Mouse (Mus musculus): Measurements from ENCODE around the gene Grin3b. TPM values are rescaled to one million over a fixed set of nuclear protein-coding genes. Genes with fewer than 3 reads are reported as not detected.

Grin3b gene
- not detected in 2 replicates for polyA plus RNA-seq (2012; rRNA removed)

DNA sequence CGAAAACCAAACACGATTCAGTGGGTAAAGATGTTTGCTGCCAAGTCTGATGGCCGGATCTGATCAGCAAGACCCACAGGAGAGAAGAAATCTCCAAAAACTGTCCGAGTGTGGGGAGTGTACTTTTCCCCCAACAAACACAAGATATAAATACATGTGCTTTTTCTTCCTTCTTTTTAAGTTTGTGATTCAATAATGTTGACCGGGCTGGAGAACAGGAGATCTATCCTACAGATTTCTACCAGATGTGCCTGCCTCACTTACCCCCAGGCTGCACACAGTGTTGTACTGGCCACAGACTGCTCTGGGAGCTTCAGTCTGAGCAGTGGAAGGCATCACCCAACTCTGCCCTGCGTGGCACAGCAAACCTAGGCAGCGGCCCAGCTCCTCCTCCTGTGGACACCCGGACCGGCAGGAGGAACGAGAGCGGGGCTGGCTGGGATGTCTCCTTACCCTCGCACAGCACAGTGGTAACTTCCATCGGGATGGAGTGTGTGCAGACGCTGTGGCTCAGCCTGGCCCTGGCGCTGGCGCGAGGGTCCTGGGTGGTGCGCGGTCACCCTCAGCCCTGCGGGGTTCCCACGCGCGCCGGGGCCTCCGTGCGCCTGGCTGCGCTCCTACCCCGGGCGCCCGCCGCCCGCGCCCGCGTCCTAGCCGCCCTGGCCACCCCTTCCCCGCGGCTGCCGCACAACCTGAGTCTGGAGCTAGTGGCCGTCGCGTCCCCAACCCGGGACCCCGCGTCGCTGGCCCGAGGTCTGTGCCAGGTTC, at the start of gene Grin3b:
TSS of gene Grin3b (plus strand) at position 301 of the 768 bp plus-strand sequence.
- 6% methylated on average over 47 of the region's 47 CpGs for WGBS
- H3K27ac ChIP-seq (ENCODE audit: insufficient read depth, low read depth, low read length): no peak within 1 kb of the TSS
- H3K4me3 ChIP-seq (ENCODE audit: low read depth, low read length): no peak within 1 kb of the TSS
- peaks cover 18% of the 10 kb centered on the region for H3K36me3 ChIP-seq (ENCODE audit: control insufficient read depth, insufficient read depth, low read length)
- TF ChIP-seq POLR2A (IDR thresholded peaks at IDR 0.05; ENCODE audit: low read depth, low read length): no peak
- H3K4me1 ChIP-seq (ENCODE audit: control insufficient read depth, insufficient read depth, insufficient read length, low read length): peaks cover 3% of the 10 kb centered on the region; the same call in 1 of the 2 replicates
- H3K27me3 ChIP-seq (ENCODE audit: control insufficient read depth, insufficient read depth, low read length): peaks cover 15% of the 10 kb centered on the region

DNA sequence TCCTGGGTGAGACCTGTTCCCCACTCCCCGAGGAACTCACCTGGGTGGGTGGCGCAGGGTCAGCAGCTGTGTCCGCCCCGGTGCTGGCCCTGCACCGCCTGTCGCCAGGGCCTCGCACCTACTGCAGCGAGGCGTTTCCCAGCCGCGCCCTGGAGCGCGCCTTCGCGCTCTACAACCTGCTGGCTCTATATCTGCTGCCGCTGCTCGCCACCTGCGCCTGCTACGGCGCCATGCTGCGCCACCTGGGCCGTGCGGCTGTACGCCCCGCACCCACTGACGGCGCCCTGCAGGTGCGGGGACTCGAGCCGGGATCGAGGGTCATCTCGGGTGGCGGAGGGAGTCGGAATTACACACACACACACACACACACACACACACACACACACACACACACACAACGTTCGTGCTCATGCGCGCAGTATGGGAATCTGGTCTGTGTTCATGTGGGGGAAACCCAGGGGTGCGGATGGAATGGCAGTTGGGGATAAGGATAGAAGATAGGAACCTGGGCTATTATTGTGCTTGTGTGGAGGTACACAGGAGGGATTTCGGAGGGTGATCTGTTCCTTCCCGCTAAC, 49.5 kb upstream of the Grin3b start, which contains the start of gene R3hdm4:
TSS of gene R3hdm4 (minus strand) at position 251 of the 578 bp plus-strand sequence.
- 2% methylated on average over 41 of the region's 41 CpGs for WGBS
- H3K27ac ChIP-seq (ENCODE audit: insufficient read depth, low read depth, low read length): no peak within 1 kb of the TSS
- no peaks in the 10 kb centered on the region for H3K36me3 ChIP-seq (ENCODE audit: control insufficient read depth, insufficient read depth, low read length)
- peaks cover 12% of the 10 kb centered on the region; the same call in 1 of the 2 replicates for H3K27me3 ChIP-seq (ENCODE audit: control insufficient read depth, insufficient read depth, low read length)
- TF ChIP-seq CTCF (IDR thresholded peaks at IDR 0.05; ENCODE audit: extremely low read depth, insufficient read length, insufficient replicate concordance, low read depth, low read length) (no peak), POLR2A (IDR thresholded peaks at IDR 0.05; ENCODE audit: low read depth, low read length) (no peak)
- peak within 1 kb of the TSS; percentile 35 for H3K4me3 ChIP-seq (ENCODE audit: low read depth, low read length)
- peaks cover 19% of the 10 kb centered on the region for H3K4me1 ChIP-seq (ENCODE audit: control insufficient read depth, insufficient read depth, insufficient read length, low read length)

DNA sequence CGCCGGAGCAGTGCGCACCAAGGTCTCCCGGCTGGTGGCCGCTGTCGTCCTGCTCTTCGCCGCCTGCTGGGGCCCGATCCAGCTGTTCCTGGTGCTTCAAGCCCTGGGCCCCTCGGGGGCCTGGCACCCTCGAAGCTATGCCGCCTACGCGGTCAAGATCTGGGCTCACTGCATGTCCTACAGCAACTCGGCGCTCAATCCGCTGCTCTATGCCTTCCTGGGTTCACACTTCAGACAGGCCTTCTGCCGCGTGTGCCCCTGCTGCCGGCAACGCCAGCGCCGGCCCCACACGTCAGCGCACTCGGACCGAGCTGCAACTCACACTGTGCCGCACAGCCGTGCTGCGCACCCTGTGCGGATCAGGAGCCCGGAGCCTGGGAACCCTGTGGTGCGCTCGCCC, 48.9 kb upstream of the Grin3b start:
- 23% methylated on average over 34 of the region's 34 CpGs for WGBS
- Histone ChIP-seq H3K27me3 (ENCODE audit: control insufficient read depth, insufficient read depth, low read length) (peaks cover 12% of the 10 kb centered on the region; the same call in 1 of the 2 replicates), H3K4me1 (ENCODE audit: control insufficient read depth, insufficient read depth, insufficient read length, low read length) (peaks cover 20% of the 10 kb centered on the region), H3K27ac (ENCODE audit: insufficient read depth, low read depth, low read length) (no peak overlapping the region), H3K36me3 (ENCODE audit: control insufficient read depth, insufficient read depth, low read length) (no peaks in the 10 kb centered on the region), H3K4me3 (ENCODE audit: low read depth, low read length) (0 out of 2 replicates have a peak overlapping the region, but pooled peaks have one; percentile 35)
- TF ChIP-seq CTCF (IDR thresholded peaks at IDR 0.05; ENCODE audit: extremely low read depth, insufficient read length, insufficient replicate concordance, low read depth, low read length) (no peak), POLR2A (IDR thresholded peaks at IDR 0.05; ENCODE audit: low read depth, low read length) (no peak)

DNA sequence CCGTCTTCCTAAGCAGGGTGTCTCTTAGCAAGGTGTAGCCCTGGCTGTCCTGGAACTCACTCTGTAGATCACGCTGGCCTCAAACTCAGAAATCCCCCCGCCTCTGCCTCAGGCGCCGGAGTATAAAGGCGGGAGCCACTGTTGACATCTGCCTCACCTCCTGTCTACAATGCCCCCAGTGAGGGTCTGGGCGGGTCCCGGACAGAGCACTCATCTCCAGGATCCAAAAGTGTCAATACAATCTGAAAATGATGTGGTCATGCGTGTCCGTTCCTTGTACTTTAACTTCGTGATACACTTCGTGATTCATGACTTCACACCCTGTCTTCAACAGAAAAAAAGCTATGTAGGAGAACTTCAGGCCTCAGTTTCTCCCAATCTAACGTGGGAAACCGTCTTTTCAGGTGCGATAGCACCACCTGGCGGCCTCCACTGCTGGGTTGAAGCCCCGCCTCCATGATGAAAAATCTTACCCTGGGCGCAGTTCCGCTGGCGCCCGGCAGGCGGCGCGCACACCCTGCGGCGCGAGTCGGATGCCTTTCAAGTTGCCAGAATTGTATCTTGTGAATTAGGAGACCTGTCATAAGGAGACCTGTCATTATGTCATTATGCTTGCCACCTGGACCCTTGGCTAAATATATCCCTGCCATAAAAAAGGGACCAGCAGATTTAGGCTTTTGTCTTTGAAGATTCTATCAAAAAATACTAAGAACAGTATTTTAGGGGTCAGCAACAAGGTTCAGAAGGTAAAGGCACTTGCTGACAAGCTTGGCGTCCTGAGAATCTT, 45.3 kb upstream of the Grin3b start:
- peak; percentile 100 for TF ChIP-seq CTCF (IDR thresholded peaks at IDR 0.05; ENCODE audit: extremely low read depth, insufficient read length, insufficient replicate concordance, low read depth, low read length)
- TF ChIP-seq POLR2A (IDR thresholded peaks at IDR 0.05; ENCODE audit: low read depth, low read length): no peak
- Histone ChIP-seq H3K4me1 (ENCODE audit: control insufficient read depth, insufficient read depth, insufficient read length, low read length) (peaks cover 16% of the 10 kb centered on the region), H3K27ac (ENCODE audit: insufficient read depth, low read depth, low read length) (peak overlapping the region; percentile 74), H3K36me3 (ENCODE audit: control insufficient read depth, insufficient read depth, low read length) (no peaks in the 10 kb centered on the region), H3K27me3 (ENCODE audit: control insufficient read depth, insufficient read depth, low read length) (peaks cover 18% of the 10 kb centered on the region), H3K4me3 (ENCODE audit: low read depth, low read length) (no peak overlapping the region)
- WGBS: 14% methylated on average over 29 of the region's 29 CpGs

DNA sequence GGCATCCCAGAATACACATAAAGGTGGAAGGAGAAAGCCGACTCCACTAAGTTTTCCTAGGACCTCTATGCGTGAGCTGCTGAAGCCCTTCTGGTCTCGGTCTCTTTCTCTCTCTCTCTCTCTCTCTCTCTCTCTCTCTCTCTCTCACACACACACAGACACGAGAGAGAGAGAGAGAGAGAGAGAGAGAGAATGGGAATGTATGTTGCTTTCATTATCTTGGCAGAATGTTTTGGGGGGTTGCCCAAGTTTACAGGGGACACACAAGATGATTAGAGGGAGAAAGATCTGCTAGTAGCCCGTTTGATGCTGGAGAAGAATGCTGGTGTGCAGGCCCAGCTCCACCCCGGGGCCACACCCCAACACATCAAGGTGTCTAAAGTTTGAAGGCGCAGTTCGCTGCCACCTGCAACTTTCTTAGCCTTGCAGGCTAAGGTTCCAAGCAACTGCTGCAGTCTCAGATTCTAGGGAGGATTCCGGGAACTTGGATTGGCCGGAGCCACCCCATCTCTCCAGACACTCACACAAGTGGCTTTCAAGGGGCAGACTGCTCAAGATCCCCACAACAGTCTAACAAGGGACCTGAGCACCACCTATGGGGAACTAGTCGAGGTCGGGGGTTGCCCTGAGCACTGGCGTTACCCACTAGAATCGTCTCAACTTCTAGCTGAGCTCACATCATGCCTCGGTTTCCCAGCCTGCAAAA, 44.6 kb upstream of the Grin3b start:
- peaks cover 14% of the 10 kb centered on the region for H3K4me1 ChIP-seq (ENCODE audit: control insufficient read depth, insufficient read depth, insufficient read length, low read length)
- TF ChIP-seq CTCF (IDR thresholded peaks at IDR 0.05; ENCODE audit: extremely low read depth, insufficient read length, insufficient replicate concordance, low read depth, low read length) (no peak), POLR2A (IDR thresholded peaks at IDR 0.05; ENCODE audit: low read depth, low read length) (no peak)
- H3K36me3 ChIP-seq (ENCODE audit: control insufficient read depth, insufficient read depth, low read length): no peaks in the 10 kb centered on the region
- peak overlapping the region; percentile 83 for H3K4me3 ChIP-seq (ENCODE audit: low read depth, low read length)
- peaks cover 15% of the 10 kb centered on the region for H3K27me3 ChIP-seq (ENCODE audit: control insufficient read depth, insufficient read depth, low read length)
- 2% methylated on average over 15 of the region's 15 CpGs for WGBS
- peak overlapping the region; percentile 74 for H3K27ac ChIP-seq (ENCODE audit: insufficient read depth, low read depth, low read length)

DNA sequence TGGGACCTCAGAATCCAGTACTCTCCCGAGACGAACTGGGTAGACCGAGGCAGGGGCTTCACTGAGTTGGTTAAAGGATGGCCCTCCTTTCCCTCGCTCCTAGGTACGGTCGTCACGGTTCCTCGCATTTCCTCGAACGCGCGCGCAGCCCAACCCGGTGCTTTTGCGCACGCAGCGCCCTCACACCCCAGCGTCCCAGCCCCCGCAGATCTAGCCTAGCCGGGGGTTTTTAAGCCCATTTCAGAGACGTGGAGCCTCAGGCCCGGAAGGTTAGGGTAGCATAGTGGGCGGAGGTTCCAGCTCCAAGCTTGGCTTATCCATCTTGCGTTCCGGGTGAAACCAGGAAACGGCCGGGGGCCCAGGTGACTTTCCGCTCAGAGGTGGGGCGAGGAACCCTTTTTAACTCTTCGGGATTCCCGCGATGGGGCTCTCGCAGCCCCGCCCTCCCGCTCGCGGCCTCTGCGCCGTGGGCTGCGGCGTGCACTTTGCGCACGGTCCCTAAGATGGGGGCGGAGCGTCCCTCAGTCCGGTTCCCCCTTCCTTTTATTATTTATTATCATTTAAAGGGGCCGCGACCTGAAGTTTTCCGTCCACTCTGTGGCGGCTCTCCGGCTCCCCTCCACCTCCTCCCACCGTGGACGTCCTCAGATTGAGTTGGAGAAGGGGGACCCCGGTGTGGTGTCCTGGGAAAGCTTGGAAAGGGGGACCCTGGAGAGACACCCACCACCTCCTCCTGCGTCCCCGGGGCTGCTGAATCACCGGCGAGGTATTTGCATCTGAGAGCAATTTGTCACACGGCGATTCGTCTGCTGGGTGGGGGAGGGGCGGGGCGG, 43.8 kb upstream of the Grin3b start, which contains the start of gene Arid3a:
TSS of gene Arid3a (plus strand) at position 553 of the 833 bp plus-strand sequence.
- TF ChIP-seq CTCF (IDR thresholded peaks at IDR 0.05; ENCODE audit: extremely low read depth, insufficient read length, insufficient replicate concordance, low read depth, low read length): no peak
- TF ChIP-seq POLR2A (IDR thresholded peaks at IDR 0.05; ENCODE audit: low read depth, low read length): peak; percentile 22; the same call in 1 of the 2 replicates

More for the DNA sequence above, 43.8 kb upstream of the Grin3b start, which contains the start of gene Arid3a:
- Histone ChIP-seq H3K4me1 (ENCODE audit: control insufficient read depth, insufficient read depth, insufficient read length, low read length) (peaks cover 8% of the 10 kb centered on the region), H3K4me3 (ENCODE audit: low read depth, low read length) (peak within 1 kb of the TSS; percentile 83), H3K27me3 (ENCODE audit: control insufficient read depth, insufficient read depth, low read length) (peaks cover 8% of the 10 kb centered on the region), H3K27ac (ENCODE audit: insufficient read depth, low read depth, low read length) (peak within 1 kb of the TSS; percentile 77), H3K36me3 (ENCODE audit: control insufficient read depth, insufficient read depth, low read length) (no peaks in the 10 kb centered on the region)
- WGBS: under 1% methylated on average over 63 of the region's 63 CpGs

All from small intestine, adult 2 months (tissue).